Mouse (Mus musculus) liver, embryonic 14.5 days (tissue): Measurements from ENCODE around the gene Ddx52.

Experiments
- CTCF ChIP-seq: IDR thresholded peaks from 2 replicates; pipeline ENCODE4 v1.5.1; 2016; ENCODE audit warnings: antibody characterized with exemption, low read depth, control low read depth
- EP300 ChIP-seq: IDR thresholded peaks from 2 replicates; pipeline ENCODE4 v1.6.1; 2016; ENCODE audit warnings: antibody characterized with exemption, low read depth

DNA sequence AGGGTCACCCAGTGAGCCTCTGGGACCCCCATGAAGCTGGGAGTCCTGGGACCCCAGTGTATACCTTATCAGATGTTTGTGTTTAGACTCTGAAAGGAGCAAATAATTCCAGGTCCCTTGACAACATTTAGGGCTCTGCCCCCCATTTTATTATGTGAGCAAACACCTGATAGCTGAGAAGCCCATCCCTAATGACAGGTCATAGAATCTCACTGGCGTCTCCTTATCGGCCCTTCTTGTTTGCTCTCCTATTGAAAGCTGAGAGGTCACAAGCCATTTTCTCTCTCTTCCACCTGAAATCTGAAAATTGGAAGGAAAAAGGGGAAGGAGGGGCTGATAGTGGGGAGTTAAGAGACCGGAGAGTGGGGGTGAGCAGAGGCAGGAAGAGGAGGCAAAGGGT lies 39.0 kb upstream of the Ddx52 start:
- TF ChIP-seq CTCF (no peak), EP300 (no peak)
